Mouse (Mus musculus) heart, embryonic 12.5 days (tissue): Measurements from ENCODE around the gene Hint1. TPM values are rescaled to one million over a fixed set of nuclear protein-coding genes. Genes with fewer than 3 reads are reported as not detected.

ENCODE experiments used
- ATAC-seq: fragments of 200-750 bp; cut with Nextera tagmentation; 2 replicates; pipeline ENCODE4 v1.8.0; 2017; ENCODE audit warnings: moderate TSS enrichment, moderate library complexity; ENCODE audit not compliant: insufficient number of reproducible peaks, low FRiP score
- H3K27ac ChIP-seq: fragments of 300-500 bp; sonication (generic); 2 replicates; pipeline ENCODE4 v1.5.1; 2016; ENCODE audit warnings: mild to moderate bottlenecking, moderate library complexity; ENCODE audit not compliant: poor library complexity, severe bottlenecking
- H3K27me3 ChIP-seq: fragments of 300-500 bp; sonication (generic); replicated peaks from 2 replicates; pipeline ENCODE4 v1.6.1; 2016; ENCODE audit warnings: mild to moderate bottlenecking, moderate library complexity
- H3K36me3 ChIP-seq: fragments of 300-500 bp; sonication (generic); 2 replicates; pipeline ENCODE4 v1.6.1; 2016; ENCODE audit warnings: mild to moderate bottlenecking, moderate library complexity
- H3K4me1 ChIP-seq: fragments of 300-500 bp; sonication (generic); replicated peaks from 2 replicates; pipeline ENCODE4 v1.6.1; 2016; ENCODE audit warnings: mild to moderate bottlenecking
- H3K4me2 ChIP-seq: fragments of 300-500 bp; sonication (generic); 2 replicates; pipeline ENCODE4 v1.6.1; 2016; ENCODE audit warnings: mild to moderate bottlenecking, moderate library complexity
- H3K4me3 ChIP-seq: fragments of 300-500 bp; sonication (generic); 2 replicates; pipeline ENCODE4 v1.5.1; 2016; ENCODE audit warnings: mild to moderate bottlenecking
- H3K9ac ChIP-seq: fragments of 300-500 bp; sonication (generic); 2 replicates; pipeline ENCODE4 v1.6.1; 2016; ENCODE audit warnings: mild to moderate bottlenecking, moderate library complexity
- H3K9me3 ChIP-seq: fragments of 300-500 bp; sonication (generic); replicated peaks from 2 replicates; pipeline ENCODE4 v1.6.1; 2016; ENCODE audit warnings: mild to moderate bottlenecking, moderate library complexity
- WGBS: fragments of 180-500 bp; shearing (Covaris S2); methylation state at CpG from one replicate; pipeline ENCODE4 v1.1.7; 2016; 5-methylcytosine and 5-hydroxymethylcytosine counted together
- polyA plus RNA-seq: library from polyadenylated mRNA; unstranded; fragments of >200 nt; fragmentation: Nextera tagmentation; extraction: Ambion mirVana; gene quantifications from 2 replicates; pipeline ENCODE4 v1.2.1, GENCODE M21; 2016

Gene Hint1
- polyA plus RNA-seq, 1 experiment from 2014 or later: 765 TPM

- no peak for ATAC-seq
- H3K27me3 ChIP-seq: no peaks in the 10 kb centered on the region
- H3K4me3 ChIP-seq: no peak overlapping the region
- no peak overlapping the region for H3K27ac ChIP-seq
- H3K9ac ChIP-seq: no peak overlapping the region
- H3K36me3 ChIP-seq: peaks cover 79% of the 10 kb centered on the region
- H3K4me2 ChIP-seq: no peak overlapping the region
- WGBS: 80% methylated on average over 12 of the region's 12 CpGs
- H3K9me3 ChIP-seq: no peaks in the 10 kb centered on the region
- H3K4me1 ChIP-seq: peaks cover 13% of the 10 kb centered on the region
Measured at GRCm38 (mm10) chr11:54910081-54910665, 44.0 kb downstream of the Hint1 start.

GRCm38 (mm10) chr11:54911201-54911600, 45.0 kb downstream of the Hint1 start:
- H3K4me3 ChIP-seq: no peak overlapping the region
- WGBS: 89% methylated on average over 3 of the region's 3 CpGs
- ATAC-seq: no peak
- no peaks in the 10 kb centered on the region for H3K9me3 ChIP-seq
- no peak overlapping the region for H3K27ac ChIP-seq
- peaks cover 5% of the 10 kb centered on the region for H3K4me1 ChIP-seq
- H3K9ac ChIP-seq: no peak overlapping the region
- H3K4me2 ChIP-seq: no peak overlapping the region
- H3K36me3 ChIP-seq: peaks cover 83% of the 10 kb centered on the region
- no peaks in the 10 kb centered on the region for H3K27me3 ChIP-seq

DNA sequence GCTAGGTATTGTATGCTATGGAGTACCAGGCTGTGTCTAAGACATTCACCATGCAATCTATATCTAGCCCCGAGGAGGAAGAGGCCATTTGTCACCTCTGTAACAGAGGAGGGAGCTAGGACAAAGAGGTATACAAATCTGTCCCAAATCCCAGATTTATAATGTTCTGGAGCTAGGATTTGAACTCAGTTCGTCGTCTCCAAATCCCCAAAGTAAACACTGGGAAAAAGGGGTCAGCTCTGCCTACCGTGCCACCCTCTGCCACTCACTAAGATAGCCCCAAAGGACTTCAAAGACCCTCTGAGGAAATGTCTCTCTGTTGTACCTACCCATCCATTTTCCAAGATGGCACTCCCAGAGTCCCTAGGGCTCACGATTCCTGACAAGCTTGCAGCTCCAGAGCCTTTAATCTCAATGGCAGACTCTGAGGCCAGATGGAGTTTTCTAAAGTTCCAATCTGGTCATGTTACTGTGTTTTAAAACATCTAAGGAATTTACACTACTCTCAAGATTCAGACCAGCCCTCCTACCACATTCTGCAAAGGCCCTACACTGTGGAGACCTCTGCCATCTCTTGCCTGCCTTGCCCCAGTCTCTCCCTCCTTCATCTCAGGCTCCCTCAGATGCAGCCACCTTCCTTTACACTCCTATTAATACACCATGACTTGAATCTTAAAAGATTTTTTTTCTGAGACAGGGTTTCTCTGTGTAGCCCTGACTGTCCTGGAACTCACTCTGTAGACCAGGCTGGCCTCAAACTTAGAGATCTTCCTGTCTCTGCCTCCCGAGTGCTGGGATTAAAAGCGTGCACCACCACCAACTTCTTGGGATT, 45.7 kb downstream of the Hint1 start:
- Histone ChIP-seq H3K4me2 (no peak overlapping the region), H3K9me3 (no peaks in the 10 kb centered on the region), H3K4me1 (no peaks in the 10 kb centered on the region), H3K4me3 (no peak overlapping the region), H3K36me3 (peaks cover 86% of the 10 kb centered on the region), H3K27me3 (no peaks in the 10 kb centered on the region), H3K9ac (no peak overlapping the region), H3K27ac (0 out of 2 replicates have a peak overlapping the region, but pooled peaks have one; percentile 9)
- 79% methylated on average over 7 of the region's 7 CpGs for WGBS
- no peak for ATAC-seq

DNA sequence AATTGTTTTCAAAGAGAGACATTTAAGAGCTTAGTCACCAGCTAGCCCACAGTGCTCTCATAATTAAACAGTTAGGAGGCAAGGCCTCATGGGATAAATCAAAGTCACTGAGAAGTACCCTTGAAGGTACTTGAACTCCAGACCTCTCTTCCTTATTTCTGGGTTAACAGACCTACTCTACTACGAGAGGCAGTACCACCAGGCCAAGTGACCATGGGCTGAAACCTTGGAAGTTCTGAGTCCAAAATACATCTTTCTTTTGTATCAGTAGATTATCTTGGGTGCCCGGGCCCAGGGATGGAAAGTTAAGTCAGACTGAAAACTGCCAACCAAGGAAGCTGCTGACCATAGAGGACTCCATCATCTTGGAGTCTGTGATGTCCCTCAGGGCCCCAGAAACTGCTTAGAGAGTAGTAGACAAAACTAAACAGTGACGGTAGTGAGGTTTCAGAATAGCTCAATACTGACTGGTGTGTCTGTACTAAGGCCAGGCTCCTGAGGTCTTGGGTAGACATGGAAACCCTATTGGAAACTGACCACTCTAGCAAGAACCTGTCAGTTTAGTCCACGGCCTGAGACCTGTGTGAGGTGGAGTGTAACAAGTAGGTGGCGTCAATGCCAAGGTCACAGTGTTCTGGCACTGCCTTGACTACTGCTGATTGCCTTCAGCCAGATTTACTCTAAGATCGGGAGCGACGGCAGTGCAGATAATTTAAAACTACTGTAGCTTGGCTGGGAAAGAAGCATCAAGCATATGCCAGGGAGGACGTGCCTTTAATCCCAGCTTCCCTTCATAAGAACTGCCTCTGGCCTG, 46.5 kb downstream of the Hint1 start:
- Histone ChIP-seq H3K27ac (0 out of 2 replicates have a peak overlapping the region, but pooled peaks have one; percentile 9), H3K27me3 (no peaks in the 10 kb centered on the region), H3K36me3 (peaks cover 86% of the 10 kb centered on the region), H3K4me1 (no peaks in the 10 kb centered on the region), H3K4me2 (no peak overlapping the region), H3K9me3 (no peaks in the 10 kb centered on the region), H3K4me3 (no peak overlapping the region), H3K9ac (no peak overlapping the region)
- 72% methylated on average over 9 of the region's 9 CpGs for WGBS
- no peak for ATAC-seq

DNA sequence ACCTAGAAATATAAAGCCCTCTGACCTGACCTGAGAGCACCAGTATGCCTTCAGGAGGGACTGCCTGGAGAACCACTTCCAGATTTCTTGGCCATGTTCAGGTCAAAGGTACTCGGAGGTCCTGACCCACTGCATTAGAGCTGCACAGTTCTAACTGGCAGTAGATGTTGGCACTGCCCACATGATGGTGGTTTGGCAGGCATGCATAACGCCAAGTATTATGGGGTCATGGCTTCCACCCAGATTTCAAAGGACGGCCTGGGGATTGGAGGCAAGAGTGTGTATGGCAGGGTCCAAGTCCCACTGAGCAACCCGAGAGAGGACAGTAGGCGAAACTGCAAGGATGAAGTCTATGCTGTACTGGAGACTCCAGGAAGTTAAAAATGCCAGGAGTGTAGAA, 47.7 kb downstream of the Hint1 start:
- Histone ChIP-seq H3K9ac (no peak overlapping the region), H3K4me1 (no peaks in the 10 kb centered on the region), H3K4me2 (no peak overlapping the region), H3K36me3 (peaks cover 86% of the 10 kb centered on the region), H3K9me3 (no peaks in the 10 kb centered on the region), H3K27ac (no peak overlapping the region), H3K4me3 (no peak overlapping the region), H3K27me3 (no peaks in the 10 kb centered on the region)
- WGBS: 95% methylated on average over 5 of the region's 5 CpGs
- no peak for ATAC-seq

GRCm38 (mm10) chr11:54917461-54917860, 51.3 kb downstream of the Hint1 start:
- Histone ChIP-seq H3K4me3 (no peak overlapping the region), H3K4me2 (no peak overlapping the region), H3K4me1 (peaks cover 16% of the 10 kb centered on the region), H3K27me3 (no peaks in the 10 kb centered on the region), H3K9ac (no peak overlapping the region), H3K36me3 (peaks cover 77% of the 10 kb centered on the region), H3K9me3 (no peaks in the 10 kb centered on the region), H3K27ac (no peak overlapping the region)
- ATAC-seq: no peak
- WGBS: 85% methylated on average over 7 of the region's 7 CpGs

DNA sequence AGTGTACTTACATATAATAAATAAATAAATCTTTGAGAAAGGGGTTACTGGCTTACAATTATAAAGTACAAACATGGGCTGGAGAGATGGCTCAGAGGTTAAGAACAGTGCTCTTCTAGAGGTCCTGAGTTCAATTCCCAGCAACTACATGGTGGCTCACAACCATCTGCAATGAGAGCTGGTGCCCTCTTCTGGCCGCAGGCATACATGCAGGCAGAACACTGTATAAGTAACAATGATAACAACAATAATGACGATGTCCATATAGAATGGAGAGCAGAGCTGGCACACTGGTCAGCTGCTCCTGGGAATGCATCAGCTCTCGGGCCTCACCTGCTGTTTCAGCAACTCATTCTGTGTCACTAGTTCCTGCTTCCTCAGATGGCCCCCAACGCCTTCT, 52.1 kb downstream of the Hint1 start:
- 86% methylated on average over 4 of the region's 4 CpGs for WGBS
- no peak for ATAC-seq
- Histone ChIP-seq H3K9me3 (no peaks in the 10 kb centered on the region), H3K36me3 (peaks cover 81% of the 10 kb centered on the region), H3K4me3 (no peak overlapping the region), H3K27ac (no peak overlapping the region), H3K27me3 (no peaks in the 10 kb centered on the region), H3K9ac (no peak overlapping the region), H3K4me2 (no peak overlapping the region), H3K4me1 (peaks cover 16% of the 10 kb centered on the region)

Other genes starting within 250 kb of the Hint1 start
- gene Cdc42se2, start 78.7 kb upstream of the Hint1 start, polyA plus RNA-seq: 68.7 and 68.9 TPM in 2 replicates
- gene Lyrm7, start 5.5 kb upstream of the Hint1 start, polyA plus RNA-seq: 14.5 and 20.1 TPM in 2 replicates
- gene Gpx3, start 36.1 kb downstream of the Hint1 start, polyA plus RNA-seq: 1,404 and 1,433 TPM in 2 replicates
- 23.1 and 23.6 TPM in 2 replicates for gene Tnip1, start 96.5 kb downstream of the Hint1 start, polyA plus RNA-seq
- gene Anxa6, start 167.1 kb downstream of the Hint1 start, polyA plus RNA-seq: 335 and 339 TPM in 2 replicates
- gene Ccdc69, start 211.7 kb downstream of the Hint1 start, polyA plus RNA-seq: 17.5 and 19.0 TPM in 2 replicates
- gene Gm2a, start 231.7 kb downstream of the Hint1 start, polyA plus RNA-seq: 49.4 and 49.9 TPM in 2 replicates